Mouse (Mus musculus): ENCODE data around the gene Cckar. TPM values are rescaled to one million over a fixed set of nuclear protein-coding genes. Genes with fewer than 3 reads are reported as not detected.

The Cckar gene
- polyA plus RNA-seq, 1 experiment from 2014 or later, result 1.1 TPM

DNA sequence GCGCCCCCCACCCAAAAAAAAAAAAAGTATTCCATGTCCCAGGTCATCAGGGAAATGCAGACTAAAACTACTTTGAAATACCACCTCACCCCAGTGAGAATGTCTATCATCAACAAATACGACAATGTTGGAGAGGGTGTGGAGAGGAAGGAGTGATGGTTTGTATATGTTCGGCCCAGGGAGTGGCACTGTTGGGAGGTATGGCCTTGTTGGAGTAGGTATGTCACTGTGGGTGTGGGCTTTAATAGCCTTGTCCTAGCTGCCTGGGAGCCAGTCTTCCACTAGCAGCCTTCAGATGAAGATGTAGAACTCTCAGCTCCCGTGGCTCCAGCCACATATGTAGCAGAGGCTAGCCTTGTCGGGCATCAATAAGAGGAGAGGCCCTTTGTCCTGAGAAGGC, 39.5 kb downstream of the Cckar start:
- Histone ChIP-seq H3K36me3 (ENCODE audit: control insufficient read depth, insufficient read depth, low read length) (no peaks in the 10 kb centered on the region), H3K27me3 (replicated peaks; ENCODE audit: control insufficient read depth, insufficient read depth, low read length) (no peaks in the 10 kb centered on the region), H3K4me3 (ENCODE audit: low read depth, low read length) (no peak overlapping the region), H3K9me3 (ENCODE audit: control insufficient read depth, low read length) (no peaks in the 10 kb centered on the region), H3K4me2 (ENCODE audit: low read depth, low read length) (no peak overlapping the region), H3K4me1 (ENCODE audit: control insufficient read depth, insufficient read depth, low read length) (no peaks in the 10 kb centered on the region), H3K9ac (ENCODE audit: low read depth, low read length) (no peak overlapping the region), H3K27ac (replicated peaks; ENCODE audit: low read depth, low read length) (no peak overlapping the region)
- ATAC-seq (ENCODE audit: low read depth) (no peak), DNase-seq (ENCODE audit: low spot score) (no peak)
- 90% methylated on average over 5 of the region's 5 CpGs for WGBS

DNA sequence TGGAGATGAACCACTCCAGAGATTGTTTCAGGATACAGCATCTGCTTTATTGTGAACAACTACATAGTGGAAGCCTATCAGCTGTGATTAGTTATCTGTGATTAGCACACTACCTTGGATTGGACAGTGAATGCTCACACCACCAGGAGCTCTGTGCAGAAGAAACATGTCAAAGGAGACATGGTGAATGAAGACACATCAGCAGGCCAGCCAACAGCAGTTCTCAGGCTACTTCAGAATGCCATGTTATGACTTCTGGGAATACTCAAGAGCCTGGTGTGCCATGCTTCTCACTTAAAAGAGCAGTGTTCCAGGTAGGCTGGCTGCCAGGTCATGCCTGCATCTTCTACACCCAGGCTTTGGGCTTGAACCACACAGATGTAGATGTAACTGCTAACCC, 43.8 kb downstream of the Cckar start:
- no peak for DNase-seq (ENCODE audit: low spot score)
- Histone ChIP-seq H3K9me3 (ENCODE audit: control insufficient read depth, low read length) (no peaks in the 10 kb centered on the region), H3K4me2 (ENCODE audit: low read depth, low read length) (no peak overlapping the region), H3K27me3 (replicated peaks; ENCODE audit: control insufficient read depth, insufficient read depth, low read length) (no peaks in the 10 kb centered on the region), H3K9ac (ENCODE audit: low read depth, low read length) (no peak overlapping the region), H3K4me1 (ENCODE audit: control insufficient read depth, insufficient read depth, low read length) (no peaks in the 10 kb centered on the region), H3K4me3 (ENCODE audit: low read depth, low read length) (no peak overlapping the region), H3K27ac (replicated peaks; ENCODE audit: low read depth, low read length) (no peak overlapping the region), H3K36me3 (ENCODE audit: control insufficient read depth, insufficient read depth, low read length) (no peaks in the 10 kb centered on the region)
- no peak for ATAC-seq (ENCODE audit: low read depth)

GRCm38 (mm10) chr5:53662413-53662812, 45.1 kb downstream of the Cckar start:
- H3K36me3 ChIP-seq (ENCODE audit: control insufficient read depth, insufficient read depth, low read length), result no peaks in the 10 kb centered on the region
- H3K4me3 ChIP-seq (ENCODE audit: low read depth, low read length), result no peak overlapping the region
- no peak for ATAC-seq (ENCODE audit: low read depth)
- H3K9ac ChIP-seq (ENCODE audit: low read depth, low read length), result no peak overlapping the region
- no peaks in the 10 kb centered on the region for H3K4me1 ChIP-seq (ENCODE audit: control insufficient read depth, insufficient read depth, low read length)
- H3K27ac ChIP-seq (replicated peaks; ENCODE audit: low read depth, low read length), result no peak overlapping the region
- H3K27me3 ChIP-seq (replicated peaks; ENCODE audit: control insufficient read depth, insufficient read depth, low read length), result no peaks in the 10 kb centered on the region
- WGBS, result 72% methylated on average over 1 of the region's 1 CpGs
- no peaks in the 10 kb centered on the region for H3K9me3 ChIP-seq (ENCODE audit: control insufficient read depth, low read length)
- H3K4me2 ChIP-seq (ENCODE audit: low read depth, low read length), result no peak overlapping the region
- DNase-seq (ENCODE audit: low spot score), result no peak

- no peak for DNase-seq (ENCODE audit: low spot score)
- H3K9me3 ChIP-seq (ENCODE audit: control insufficient read depth, low read length), result no peaks in the 10 kb centered on the region
- H3K4me1 ChIP-seq (ENCODE audit: control insufficient read depth, insufficient read depth, low read length), result no peaks in the 10 kb centered on the region
- WGBS, result 74% methylated on average over 2 of the region's 2 CpGs
- no peak overlapping the region for H3K9ac ChIP-seq (ENCODE audit: low read depth, low read length)
- no peaks in the 10 kb centered on the region for H3K27me3 ChIP-seq (replicated peaks; ENCODE audit: control insufficient read depth, insufficient read depth, low read length)
- H3K36me3 ChIP-seq (ENCODE audit: control insufficient read depth, insufficient read depth, low read length), result peaks cover 3% of the 10 kb centered on the region
- ATAC-seq (ENCODE audit: low read depth), result no peak
- H3K27ac ChIP-seq (replicated peaks; ENCODE audit: low read depth, low read length), result no peak overlapping the region
- H3K4me2 ChIP-seq (ENCODE audit: low read depth, low read length), result no peak overlapping the region
- no peak overlapping the region for H3K4me3 ChIP-seq (ENCODE audit: low read depth, low read length)
Measured at GRCm38 (mm10) chr5:53661508-53661907, 46.0 kb downstream of the Cckar start.

- Histone ChIP-seq H3K9me3 (ENCODE audit: control insufficient read depth, low read length) (no peaks in the 10 kb centered on the region), H3K27me3 (replicated peaks; ENCODE audit: control insufficient read depth, insufficient read depth, low read length) (no peaks in the 10 kb centered on the region), H3K36me3 (ENCODE audit: control insufficient read depth, insufficient read depth, low read length) (peaks cover 12% of the 10 kb centered on the region), H3K4me1 (ENCODE audit: control insufficient read depth, insufficient read depth, low read length) (no peaks in the 10 kb centered on the region), H3K9ac (ENCODE audit: low read depth, low read length) (no peak overlapping the region), H3K27ac (replicated peaks; ENCODE audit: low read depth, low read length) (no peak overlapping the region), H3K4me3 (ENCODE audit: low read depth, low read length) (no peak overlapping the region), H3K4me2 (ENCODE audit: low read depth, low read length) (no peak overlapping the region)
- 73% methylated on average over 6 of the region's 6 CpGs for WGBS
- DNase-seq (ENCODE audit: low spot score) (peak; percentile 30), ATAC-seq (ENCODE audit: low read depth) (0 out of 2 replicates have a peak, but pooled peaks have one; percentile 64)
Measured at GRCm38 (mm10) chr5:53657925-53658324, 49.6 kb downstream of the Cckar start.

GRCm38 (mm10) chr5:53656596-53656995, 50.9 kb downstream of the Cckar start:
- Histone ChIP-seq H3K9me3 (ENCODE audit: control insufficient read depth, low read length) (no peaks in the 10 kb centered on the region), H3K27ac (replicated peaks; ENCODE audit: low read depth, low read length) (no peak overlapping the region), H3K4me1 (ENCODE audit: control insufficient read depth, insufficient read depth, low read length) (no peaks in the 10 kb centered on the region), H3K4me3 (ENCODE audit: low read depth, low read length) (no peak overlapping the region), H3K9ac (ENCODE audit: low read depth, low read length) (no peak overlapping the region), H3K4me2 (ENCODE audit: low read depth, low read length) (no peak overlapping the region), H3K36me3 (ENCODE audit: control insufficient read depth, insufficient read depth, low read length) (peaks cover 23% of the 10 kb centered on the region), H3K27me3 (replicated peaks; ENCODE audit: control insufficient read depth, insufficient read depth, low read length) (no peaks in the 10 kb centered on the region)
- ATAC-seq (ENCODE audit: low read depth) (no peak), DNase-seq (ENCODE audit: low spot score) (no peak)
- 3% methylated on average over 1 of the region's 1 CpGs for WGBS

Other genes starting within 250 kb of the Cckar start
- gene Rbpj, start 241.6 kb downstream of the Cckar start, polyA plus RNA-seq (2014; fragmentation: Nextera tagmentation; extraction: Ambion mirVana), result 48.1 and 49.4 TPM in 2 replicates
- 39.0 and 44.0 TPM in 2 replicates for gene Tbc1d19, start 101.9 kb upstream of the Cckar start, polyA plus RNA-seq (2014; fragmentation: Nextera tagmentation; extraction: Ambion mirVana)

All from embryonic facial prominence, embryonic 14.5 days (tissue).